Comparison of ENCODE assay signal across 9 mouse cellular contexts in genomic region chr10:81198230-81198629, GRCm38 (mm10). TPM values are rescaled to one million over a fixed set of nuclear protein-coding genes. Genes with fewer than 3 reads are reported as not detected.
DNase-seq lines count a peak whose midpoint lies in the region; ATAC-seq and TF ChIP-seq lines count a peak whose summit lies in the region.
"Had no signal": no experiment of that assay in that cellular context is flagged by ENCODE, and none has a peak within 500 bp of the region (broad histone marks: within the 10 kb centered on the region; RNA-seq: fewer than 3 reads in every experiment).

No protein-coding gene starts in this region.

- TF ChIP-seq CTCF in bone marrow, adult 2 months (IDR thresholded peaks at IDR 0.05; ENCODE audit: control insufficient read depth, insufficient read depth, low read length), result peak; percentile 37

- H3K9me3 ChIP-seq in heart, embryonic 14.5 days (ENCODE audit: control insufficient read depth, low read length), result no peaks in the 10 kb centered on the region
- H3K9me3 ChIP-seq: neural tube, embryonic 12.5 days had no signal

- under 1% methylated on average over 9 of the region's 9 CpGs for WGBS in bone marrow, adult 2 months
- WGBS in heart, embryonic 14.5 days, result 6% methylated on average over 9 of the region's 9 CpGs

- H3K9ac ChIP-seq in heart, embryonic 14.5 days (ENCODE audit: low read length), result peak overlapping the region; percentile 99
- H3K9ac ChIP-seq: neural tube, embryonic 12.5 days had no signal

- TF ChIP-seq POLR2A in bone marrow, adult 2 months (IDR thresholded peaks at IDR 0.05; ENCODE audit: borderline replicate concordance, control insufficient read depth, low read depth, low read length), result no peak

- intact Hi-C loops in left cerebral cortex, postnatal 14 days (cut with DNase I), result loop anchor here (5.0 to 10.0 kb wide), 2 partner anchors 44 to 247 kb away; no protein-coding TSS in a partner anchor
- intact Hi-C loops in left cerebral cortex, postnatal 10 days (cut with DNase I), result loop anchor here (5.0 kb wide), 1 partner anchor 149 kb away; no protein-coding TSS in a partner anchor

- peaks cover 3% of the 10 kb centered on the region; the same call in 1 of the 2 replicates for H3K36me3 ChIP-seq in heart, embryonic 14.5 days (ENCODE audit: control insufficient read depth, insufficient read depth, low read length)
- H3K36me3 ChIP-seq: neural tube, embryonic 12.5 days had no signal

- ATAC-seq in heart, embryonic 14.5 days (ENCODE audit: insufficient number of reproducible peaks, insufficient read depth, low FRiP score, low read depth), result no peak

- H3K4me3 ChIP-seq in bone marrow, adult 2 months (replicated peaks; ENCODE audit: control insufficient read depth, low read depth, low read length), result no peak overlapping the region
- H3K4me3 ChIP-seq in heart, embryonic 14.5 days (ENCODE audit: control insufficient read depth in 1 of 2, insufficient read depth in 1 of 2, low read depth in 1 of 2, low read length in 2 of 2), result no peak overlapping the region
- H3K4me3 ChIP-seq: neural tube, embryonic 12.5 days had no signal

- no peak overlapping the region for H3K27ac ChIP-seq in bone marrow, adult 2 months (ENCODE audit: control insufficient read depth, insufficient read depth, low read depth, low read length, poor library complexity)
- H3K27ac ChIP-seq in heart, embryonic 14.5 days (replicated peaks in 1 of 2; ENCODE audit: control insufficient read depth in 1 of 2, insufficient read depth in 1 of 2, low read depth in 2 of 2, low read length in 2 of 2), result peak overlapping the region in 1 of 2 experiments; percentile 91; a peak in 3 of 4 replicates
- H3K27ac ChIP-seq: neural tube, embryonic 12.5 days had no signal

- peak overlapping the region; percentile 86 for H3K4me2 ChIP-seq in heart, embryonic 14.5 days (ENCODE audit: low read length)
- H3K4me2 ChIP-seq: neural tube, embryonic 12.5 days had no signal

- DNase-seq in adrenal gland, postnatal 10 days, result peak; percentile 74
- no peak for DNase-seq in adrenal gland, adult 8-10 months
- DNase-seq in left cerebral cortex, postnatal 14 days (ENCODE audit: low spot score in 2 of 2), result peak; percentile 81 to 83
- no peak for DNase-seq in left cerebral cortex, postnatal 10 days (ENCODE audit: extremely low spot score in 1 of 2, low spot score in 2 of 2)
- peak; percentile 73 for DNase-seq in lung, postnatal 10 days
- peak; percentile 72 for DNase-seq in thymus, postnatal 14 days

- peaks cover 6% of the 10 kb centered on the region; the same call in 1 of the 2 replicates for H3K27me3 ChIP-seq in heart, embryonic 14.5 days (ENCODE audit: control insufficient read depth, insufficient read depth, low read length)

- H3K4me1 ChIP-seq in bone marrow, adult 2 months (ENCODE audit: control insufficient read depth, insufficient read depth, low read length), result no peaks in the 10 kb centered on the region; the same call in 1 of the 2 replicates
- peaks cover 44 to 61% of the 10 kb centered on the region in 2 experiments for H3K4me1 ChIP-seq in heart, embryonic 14.5 days (ENCODE audit: control insufficient read depth in 2 of 2, insufficient read depth in 2 of 2, low read length in 2 of 2)

RNA-seq across cellular contexts. Expression of gene Nmrk2, which starts 3.6 kb away (rescaled TPM):
- 1 to 10 TPM in 1 of 2 experiments, under 1 TPM in 1; 0.15 to 4.9 TPM for total RNA-seq in adrenal gland, postnatal 10 days (2021)
- not detected for total RNA-seq in adrenal gland, adult 8-10 months (2022)
- total RNA-seq in left cerebral cortex, postnatal 14 days (2021), result under 1 TPM in 1 of 2 experiments, not detected in 1; 0.17 TPM
- not detected for total RNA-seq in left cerebral cortex, postnatal 10 days (2021)
- polyA plus RNA-seq in bone marrow, adult 2 months (2011; ENCODE audit: insufficient read depth, insufficient read length, low replicate concordance, missing spikeins), result not detected in 2 replicates
- 7.4 and 8.3 TPM in 2 replicates for polyA plus RNA-seq in heart, embryonic 14.5 days (2014; fragmentation: Nextera tagmentation; extraction: Ambion mirVana)
- polyA plus RNA-seq: neural tube, embryonic 12.5 days had no signal

RNA-seq across cellular contexts. Expression of gene 4930442H23Rik, which starts 14.6 kb away (rescaled TPM):
- total RNA-seq in adrenal gland, postnatal 10 days (2021), result not detected
- not detected for total RNA-seq in adrenal gland, adult 8-10 months (2022)
- not detected for total RNA-seq in left cerebral cortex, postnatal 14 days (2021)
- not detected for total RNA-seq in left cerebral cortex, postnatal 10 days (2021)
- not detected in 2 replicates for polyA plus RNA-seq in bone marrow, adult 2 months (2011; ENCODE audit: insufficient read depth, insufficient read length, low replicate concordance, missing spikeins)
- not detected in 2 replicates for polyA plus RNA-seq in heart, embryonic 14.5 days (2014; fragmentation: Nextera tagmentation; extraction: Ambion mirVana)
- polyA plus RNA-seq: neural tube, embryonic 12.5 days had no signal

RNA-seq across cellular contexts. Expression of gene Dapk3, which starts 15.4 kb away (rescaled TPM):
- 10 to 100 TPM; 55.3 to 55.6 TPM for total RNA-seq in adrenal gland, postnatal 10 days (2021)
- total RNA-seq in adrenal gland, adult 8-10 months (2022), result 10 to 100 TPM; 67.7 to 88.0 (median 81.8) TPM
- 10 to 100 TPM; 72.2 to 73.3 TPM for total RNA-seq in left cerebral cortex, postnatal 14 days (2021)
- 10 to 100 TPM; 64.1 to 72.7 TPM for total RNA-seq in left cerebral cortex, postnatal 10 days (2021)
- polyA plus RNA-seq in bone marrow, adult 2 months (2011; ENCODE audit: insufficient read depth, insufficient read length, low replicate concordance, missing spikeins), result 7.2 and 23.2 TPM in 2 replicates
- 41.5 and 51.0 TPM in 2 replicates for polyA plus RNA-seq in heart, embryonic 14.5 days (2014; fragmentation: Nextera tagmentation; extraction: Ambion mirVana)

RNA-seq across cellular contexts. Expression of gene Eef2, which starts 21.8 kb away (rescaled TPM):
- 1,000 to 10,000 TPM; 1,466 to 1,521 TPM for total RNA-seq in adrenal gland, postnatal 10 days (2021)
- total RNA-seq in adrenal gland, adult 8-10 months (2022), result 1,000 to 10,000 TPM; 1,447 to 1,655 (median 1,598) TPM
- 100 to 1,000 TPM; 936 to 941 TPM for total RNA-seq in left cerebral cortex, postnatal 14 days (2021)
- 1,000 to 10,000 TPM; 1,077 to 1,083 TPM for total RNA-seq in left cerebral cortex, postnatal 10 days (2021)
- polyA plus RNA-seq in bone marrow, adult 2 months (2011; ENCODE audit: insufficient read depth, insufficient read length, low replicate concordance, missing spikeins), result 347 and 468 TPM in 2 replicates
- polyA plus RNA-seq in heart, embryonic 14.5 days (2014; fragmentation: Nextera tagmentation; extraction: Ambion mirVana), result 331 and 337 TPM in 2 replicates

RNA-seq across cellular contexts. Expression of gene Pias4, which starts 30.5 kb away (rescaled TPM):
- 10 to 100 TPM; 25.8 to 26.5 TPM for total RNA-seq in adrenal gland, postnatal 10 days (2021)
- total RNA-seq in adrenal gland, adult 8-10 months (2022), result 10 to 100 TPM; 22.8 to 32.5 (median 30.1) TPM
- 10 to 100 TPM; 23.7 to 29.9 TPM for total RNA-seq in left cerebral cortex, postnatal 14 days (2021)
- 10 to 100 TPM; 24.3 to 25.8 TPM for total RNA-seq in left cerebral cortex, postnatal 10 days (2021)
- 11.1 and 29.0 TPM in 2 replicates for polyA plus RNA-seq in bone marrow, adult 2 months (2011; ENCODE audit: insufficient read depth, insufficient read length, low replicate concordance, missing spikeins)
- 33.5 and 34.0 TPM in 2 replicates for polyA plus RNA-seq in heart, embryonic 14.5 days (2014; fragmentation: Nextera tagmentation; extraction: Ambion mirVana)

Comparison
In these comparisons a context has a peak if more than half of its experiments do, and no peak if none do; other contexts are left out.
1. DNase-seq: peak in adrenal gland, postnatal 10 days (single experiment), left cerebral cortex, postnatal 14 days (2 of 2), lung, postnatal 10 days (single experiment) and thymus, postnatal 14 days (single experiment); none in adrenal gland, adult 8-10 months (single experiment) and left cerebral cortex, postnatal 10 days (0 of 2).